Mouse (Mus musculus): Measurements from ENCODE around the gene Cisd3.
"Not testable (repeated sequence)": the region's sequence is repeated elsewhere in the genome, so short reads cannot be mapped to it uniquely, and the experiment has no call there.

The Cisd3 gene

DNA sequence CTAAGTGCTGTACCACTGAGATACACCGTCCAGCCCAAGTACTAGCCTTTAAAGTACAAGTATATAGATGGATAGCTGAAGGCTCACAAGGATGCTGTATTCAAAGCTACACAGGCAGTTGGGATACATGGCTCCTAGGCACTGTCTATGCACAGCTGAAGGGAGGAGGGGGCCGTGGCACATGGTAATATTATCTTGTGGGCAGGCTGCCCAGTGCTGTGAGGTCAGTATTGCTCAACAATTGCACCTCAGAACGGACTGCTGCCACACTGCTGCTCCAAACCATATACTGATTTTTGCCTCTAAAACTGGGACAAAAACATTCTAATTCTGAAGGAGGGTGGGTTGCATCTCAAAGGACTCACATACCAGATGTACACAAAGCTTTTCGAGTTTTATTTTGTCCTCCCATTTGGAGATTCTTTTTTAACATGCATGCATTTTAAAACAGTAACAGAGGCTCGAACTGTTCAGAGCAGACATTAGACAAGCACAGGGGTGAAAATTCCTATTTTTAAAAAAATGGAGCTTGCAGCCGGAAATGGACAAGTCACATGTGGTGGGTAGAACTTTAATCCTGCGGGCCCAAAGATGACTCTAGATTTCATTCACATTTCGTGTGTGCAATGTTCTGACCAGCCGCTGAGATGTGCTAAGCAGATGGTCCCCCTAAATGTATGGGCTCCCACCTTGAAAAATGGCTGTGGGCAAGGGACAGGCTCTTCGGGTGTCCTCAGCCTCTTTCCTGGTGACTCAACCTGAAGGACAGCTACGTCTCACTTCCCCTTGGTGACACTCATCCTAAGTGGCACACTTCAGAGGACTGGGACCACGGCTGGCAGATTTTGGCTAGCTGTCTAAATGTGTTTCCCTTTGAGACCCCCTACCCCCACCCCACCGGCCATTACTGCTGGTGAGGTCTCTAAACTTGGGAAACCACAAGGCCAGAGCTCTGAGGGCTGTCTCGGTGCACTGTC is 29.4 kb downstream of the Cisd3 start:
- DNase-seq = no peak

DNA sequence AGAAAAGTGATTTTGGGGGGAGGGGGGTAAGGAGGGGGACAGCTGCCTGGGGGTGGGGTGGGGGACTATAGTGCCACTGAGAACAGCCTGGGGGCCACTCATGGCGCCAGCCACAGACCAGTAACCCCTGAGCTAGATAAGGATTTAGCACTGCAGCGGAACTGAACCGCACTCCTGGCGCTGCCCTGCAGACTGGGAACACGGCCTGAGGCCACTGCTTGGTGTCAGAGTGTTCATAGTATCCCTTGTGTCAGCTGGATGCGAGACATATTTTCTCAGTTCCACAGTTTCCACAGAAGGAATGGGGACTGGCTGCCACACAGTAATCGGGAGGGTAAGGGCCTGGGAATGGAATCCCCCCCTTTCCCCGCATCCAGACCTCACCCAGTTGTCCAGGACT is 30.4 kb downstream of the Cisd3 start:
- DNase-seq = no peak

DNA sequence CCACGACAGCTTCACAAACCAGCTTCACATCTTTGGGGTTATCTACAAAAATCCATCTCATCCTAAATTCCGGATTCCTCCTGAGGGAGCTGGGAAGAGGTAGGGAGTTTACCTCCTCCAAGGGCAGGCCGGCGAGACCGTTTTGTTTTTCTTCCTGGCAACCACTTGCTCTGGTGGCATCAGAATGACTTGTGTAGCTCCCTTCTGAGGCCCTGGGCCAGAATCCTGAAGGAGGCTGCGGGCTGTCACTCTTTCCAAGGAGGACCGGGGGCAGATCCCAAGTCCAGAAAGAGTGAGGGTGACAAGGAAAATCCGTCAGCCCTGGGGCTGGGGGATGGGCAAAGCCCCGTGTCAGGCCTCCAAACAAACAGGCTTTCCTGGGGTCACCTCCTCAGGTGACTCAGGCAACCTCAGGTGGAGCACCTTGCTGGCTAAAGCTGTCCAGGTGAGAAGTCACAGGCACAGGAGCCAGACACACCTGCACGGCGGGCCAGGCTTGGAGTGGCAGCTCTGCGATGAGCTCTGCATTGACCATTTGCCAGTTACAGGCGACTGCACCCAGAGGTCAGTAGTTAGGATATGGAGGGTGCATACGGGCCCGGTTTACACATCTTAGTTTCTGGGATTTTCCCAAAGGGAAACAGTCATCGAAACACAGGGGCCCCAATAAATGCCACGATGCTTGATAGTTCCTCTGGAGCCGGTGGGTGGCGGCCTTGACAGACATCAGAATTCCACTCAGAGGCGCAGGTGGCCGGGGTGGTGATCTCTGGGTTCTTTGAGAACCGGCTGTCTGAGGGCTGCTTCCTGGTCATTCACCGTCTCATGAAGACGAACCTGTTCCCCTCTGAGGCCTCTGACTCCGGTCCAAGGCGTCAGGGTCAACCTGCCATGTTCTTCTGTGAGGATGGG is 32.0 kb downstream of the Cisd3 start:
- no peak for DNase-seq

DNA sequence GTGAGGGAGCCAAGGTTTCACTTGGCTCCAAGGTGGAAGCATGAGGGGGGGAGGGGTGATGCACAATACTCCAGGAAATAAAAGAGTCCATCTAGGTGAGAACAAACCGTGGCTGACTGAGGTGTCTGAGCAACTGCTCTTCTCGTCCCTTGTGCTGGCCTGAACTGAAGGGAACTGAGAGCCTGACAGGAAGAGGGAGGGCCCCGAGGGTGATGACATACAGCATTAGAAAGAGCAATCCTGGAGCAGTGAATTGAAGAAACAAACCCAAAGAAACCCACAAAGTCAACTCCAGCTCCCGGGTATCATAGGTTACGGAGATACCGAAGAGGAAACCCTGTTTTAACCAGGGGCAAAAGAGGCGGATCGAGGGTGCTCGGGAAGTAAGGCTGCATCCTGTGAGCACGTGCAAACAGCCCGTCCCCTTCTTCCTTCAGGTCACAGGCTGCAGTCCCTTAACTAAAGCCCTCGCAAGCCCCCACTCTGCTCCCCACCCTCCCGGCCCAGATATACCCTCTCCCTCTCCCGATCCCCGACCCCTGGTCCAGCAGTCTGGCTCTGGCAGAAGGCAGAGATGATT is 32.7 kb downstream of the Cisd3 start:
- DNase-seq = no peak

DNA sequence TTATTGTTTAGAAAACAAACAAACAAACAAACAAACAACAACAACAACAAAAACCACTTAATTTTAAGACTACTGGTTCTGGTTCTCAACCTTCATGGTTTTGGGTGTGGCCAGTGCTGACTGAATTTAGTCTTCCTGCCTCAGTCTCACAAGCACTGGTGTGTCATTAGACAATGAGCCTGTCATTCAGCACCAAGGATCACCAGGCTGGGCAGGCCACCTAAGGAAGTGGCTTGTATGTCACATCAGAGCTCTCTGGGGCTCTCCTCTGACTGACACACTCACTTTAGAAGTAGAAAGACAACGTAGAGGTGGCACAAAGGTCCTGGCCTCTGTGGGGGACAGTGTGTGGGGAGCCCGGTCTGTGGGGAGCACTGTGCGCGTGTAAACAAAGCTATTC is 33.4 kb downstream of the Cisd3 start:
- no peak for DNase-seq

DNA sequence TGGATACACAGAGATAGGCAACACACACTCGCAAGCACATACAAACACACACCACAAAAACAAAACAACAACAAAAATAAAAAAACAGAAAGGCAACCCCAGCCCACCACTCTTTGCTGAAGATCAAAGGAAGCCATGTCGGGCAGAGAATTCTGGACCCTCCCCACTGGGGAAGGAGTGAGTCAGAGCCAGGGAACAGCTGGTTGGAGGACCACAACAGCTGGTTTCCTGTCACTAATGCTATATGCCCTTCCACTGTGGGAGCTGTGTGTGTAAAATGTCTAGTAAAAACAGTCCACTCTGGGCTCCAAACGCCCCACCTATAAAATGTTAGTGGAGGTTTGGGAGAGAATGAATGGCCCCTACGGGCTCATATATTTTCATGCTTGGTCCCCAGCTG is 35.7 kb downstream of the Cisd3 start:
- DNase-seq = no peak

DNA sequence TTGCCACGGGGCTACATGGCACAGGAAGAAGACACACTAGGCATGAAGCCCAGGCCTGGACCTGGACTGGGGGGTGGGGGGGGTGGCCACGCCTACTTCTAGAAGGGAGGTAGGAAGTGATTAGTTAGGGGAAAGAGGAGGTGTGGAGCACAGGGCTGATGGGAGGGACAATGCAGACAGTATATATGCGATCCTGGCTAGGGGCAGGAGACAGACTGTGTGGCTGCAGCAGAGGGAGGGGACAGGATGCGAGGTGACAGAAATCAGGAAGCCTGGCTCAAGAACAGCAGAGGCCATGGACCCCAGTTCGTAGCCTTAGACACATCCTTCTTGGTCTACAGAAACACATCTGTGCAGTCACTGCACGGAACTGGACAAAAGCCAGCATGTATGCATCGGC is 38.1 kb downstream of the Cisd3 start:
- DNase-seq = no peak

DNA sequence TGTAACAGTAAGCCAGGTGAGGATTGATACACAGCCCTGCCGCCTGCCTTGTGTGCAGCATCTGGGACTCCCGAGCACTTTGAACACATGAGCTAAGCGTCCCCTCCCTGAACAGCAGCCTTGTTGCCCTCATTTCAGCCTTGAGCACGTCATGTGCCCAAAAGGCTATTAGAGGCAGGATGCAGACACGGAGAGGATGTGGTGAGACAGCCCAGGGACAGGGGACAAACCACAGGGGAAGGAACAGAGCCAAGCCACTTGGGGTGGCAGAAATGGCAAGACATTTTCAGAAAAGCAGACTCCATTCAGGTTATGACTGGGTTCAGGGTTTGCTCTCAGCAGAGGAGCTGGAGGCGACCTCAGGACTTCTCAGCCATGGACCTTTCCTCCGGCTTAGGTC is 42.7 kb downstream of the Cisd3 start:
- no peak for DNase-seq

DNA sequence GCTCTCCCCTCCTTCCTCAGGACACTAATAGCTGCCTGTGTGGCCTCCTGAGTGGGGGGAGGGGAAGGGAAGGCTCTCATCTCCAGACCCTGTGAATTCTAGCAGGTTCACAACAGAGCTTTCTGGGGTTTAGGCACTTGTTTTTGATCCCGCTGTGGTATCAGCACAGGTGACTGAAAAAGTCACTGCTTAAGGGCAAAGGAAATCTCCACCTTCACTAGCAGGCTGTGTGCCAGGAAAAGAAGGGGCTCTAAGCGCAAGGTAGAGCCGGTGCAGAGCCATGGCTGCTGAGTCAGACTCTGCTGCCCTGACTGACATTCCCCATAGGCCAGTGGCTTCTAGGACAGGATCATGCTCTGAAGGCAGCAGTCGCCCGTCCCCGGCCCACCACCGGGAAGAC is 43.1 kb downstream of the Cisd3 start:
- no peak for DNase-seq

DNA sequence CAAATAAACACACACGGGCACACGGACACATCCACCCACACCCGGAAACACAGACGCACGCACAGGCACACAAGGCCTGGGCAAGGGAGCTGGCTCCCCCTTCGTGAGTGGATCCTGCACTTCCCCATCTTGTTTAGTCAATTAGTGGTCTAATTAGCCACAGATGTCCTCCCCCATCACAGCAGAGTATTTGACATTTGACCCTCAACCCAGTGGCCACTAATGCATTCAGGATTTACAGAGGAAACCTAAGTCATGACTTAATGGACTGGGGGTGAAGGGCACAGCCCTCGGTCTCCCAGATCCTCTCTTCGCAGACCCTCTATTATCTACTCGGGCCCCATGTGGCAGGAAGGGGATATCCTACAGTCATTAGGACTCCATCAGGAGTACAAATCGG is 48.1 kb downstream of the Cisd3 start:
- no peak for DNase-seq

DNA sequence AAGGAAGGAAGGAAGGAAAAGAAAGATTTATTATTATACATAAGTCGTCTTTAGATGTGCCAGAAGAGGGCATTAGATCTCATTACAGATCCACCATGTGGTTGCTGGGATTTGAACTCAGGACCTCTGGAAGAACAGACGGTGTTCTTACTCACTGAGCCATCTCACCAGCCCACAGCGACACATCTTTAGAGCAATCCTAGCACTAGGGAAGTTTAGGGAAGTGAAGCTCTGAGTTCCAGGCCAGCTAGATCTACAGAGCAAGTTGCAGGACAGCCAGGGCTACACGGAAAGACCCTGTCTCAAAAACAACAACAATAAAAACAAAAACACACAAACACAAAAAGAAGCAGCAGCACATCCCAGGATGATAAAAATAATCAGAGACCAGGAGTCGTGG is 49.2 kb downstream of the Cisd3 start:
- DNase-seq = not testable (repeated sequence)

DNA sequence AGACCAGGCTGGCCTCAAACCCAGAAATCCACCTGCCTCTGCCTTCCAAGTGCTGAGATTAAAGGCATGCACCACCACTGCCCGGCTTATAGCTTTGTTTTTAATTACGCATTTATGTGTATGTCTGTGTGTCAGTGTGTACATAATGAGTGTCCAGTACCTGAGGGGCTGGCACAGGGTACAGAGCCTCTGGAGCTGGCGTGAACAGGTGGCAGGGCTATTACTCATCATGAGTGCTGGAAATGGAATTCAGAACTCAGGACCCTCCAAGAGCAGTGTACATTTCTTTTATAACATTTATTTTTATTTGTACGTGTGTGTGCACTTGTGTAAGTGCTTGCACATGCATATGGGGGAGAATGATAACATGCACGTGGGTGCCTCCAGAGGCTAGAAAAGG is 51.0 kb downstream of the Cisd3 start:
- DNase-seq = no peak

DNA sequence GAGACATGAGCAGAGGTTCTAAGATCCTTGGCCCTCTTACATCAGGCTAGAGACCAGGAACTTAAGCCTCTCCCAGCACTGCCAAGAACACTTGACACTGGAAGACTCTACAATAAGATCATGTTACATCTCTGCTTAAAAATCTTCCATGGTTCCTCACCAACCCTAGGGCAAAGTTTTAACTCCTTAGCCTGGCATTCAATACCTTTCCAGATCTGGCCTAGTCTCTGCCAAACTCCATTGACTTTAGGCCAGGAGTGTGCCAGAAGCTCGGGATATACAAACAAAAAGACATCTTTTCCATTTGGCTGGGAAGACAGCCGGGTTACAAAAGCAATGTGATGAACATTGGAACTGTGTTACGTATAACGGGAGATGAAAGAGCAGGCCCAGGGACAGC is 52.0 kb downstream of the Cisd3 start:
- DNase-seq = no peak
